Mouse (Mus musculus) neutrophil, adult 59 days (primary cell): ENCODE results near the gene Zfp384. TPM values are rescaled to one million over a fixed set of nuclear protein-coding genes. Genes with fewer than 3 reads are reported as not detected.

Source experiments
- total RNA-seq, 2 experiments: library from RNA; stranded (reverse); gene quantifications; 1 replicate in 1 of 2; 2 replicates in 1 of 2; pipeline ENCODE4 v1.2.4; 2023

The Zfp384 gene
- total RNA-seq, result 10 to 100 TPM; 68.6 to 81.0 TPM

GRCm38 (mm10) chr6:125009129-125009180 lies at the start of gene Zfp384:
Zfp384 (plus strand) TSS chr6:125009145.

GRCm38 (mm10) chr6:124965088-124965719 lies 43.7 kb upstream of the Zfp384 start, which contains the start of gene Cops7a:
Cops7a (minus strand) TSS chr6:124965538.

DNA sequence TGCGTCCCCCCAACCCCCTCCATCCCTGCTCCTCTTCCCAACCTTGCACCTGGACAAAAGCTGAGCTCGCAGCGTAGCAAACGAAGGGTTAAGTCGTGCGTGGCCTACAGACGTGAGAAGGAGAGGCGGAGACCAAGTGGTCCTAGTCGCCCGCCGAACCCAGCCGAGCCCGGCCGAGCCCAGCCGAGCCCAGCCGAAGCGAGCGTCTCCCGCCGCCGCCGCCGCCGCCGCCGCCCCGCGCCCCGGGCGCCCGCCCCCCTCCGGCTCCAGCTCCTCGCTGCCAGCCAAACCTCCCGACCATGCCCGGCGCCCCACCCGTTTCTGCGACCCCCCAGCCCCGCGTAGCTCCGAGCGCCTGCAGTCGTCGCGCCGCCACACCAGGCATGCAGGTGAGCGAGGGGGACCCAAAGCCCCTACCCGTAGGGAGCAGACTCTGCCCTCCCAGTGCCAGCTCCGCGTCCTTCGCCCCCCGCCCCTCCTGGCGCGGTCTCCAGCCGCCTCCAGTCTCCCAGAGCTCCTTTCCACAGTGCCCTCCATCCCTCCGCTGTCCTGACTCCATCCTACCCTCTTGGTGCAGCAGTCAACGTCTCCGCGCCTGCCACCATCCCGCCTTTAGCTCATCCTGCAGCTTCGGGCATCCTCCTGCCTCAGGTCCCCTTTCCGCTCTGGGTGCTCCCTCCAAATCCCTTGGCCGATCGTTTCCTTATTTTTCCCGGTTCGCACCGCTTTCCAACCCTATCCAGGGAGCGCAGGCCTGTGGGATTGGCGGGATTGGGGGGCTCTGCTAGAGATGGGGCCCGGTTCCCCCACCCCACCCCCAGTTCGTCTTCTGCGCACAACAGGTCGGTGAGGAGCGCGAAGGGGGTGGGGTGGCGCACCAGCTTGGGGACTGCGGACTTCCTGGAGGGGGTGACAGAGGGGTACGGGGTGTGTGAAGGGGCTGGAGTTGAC lies 12.1 kb upstream of the Zfp384 start, which contains the start of gene Pianp:
Pianp (plus strand) TSS at position 144 of the 951 bp plus-strand sequence.

DNA sequence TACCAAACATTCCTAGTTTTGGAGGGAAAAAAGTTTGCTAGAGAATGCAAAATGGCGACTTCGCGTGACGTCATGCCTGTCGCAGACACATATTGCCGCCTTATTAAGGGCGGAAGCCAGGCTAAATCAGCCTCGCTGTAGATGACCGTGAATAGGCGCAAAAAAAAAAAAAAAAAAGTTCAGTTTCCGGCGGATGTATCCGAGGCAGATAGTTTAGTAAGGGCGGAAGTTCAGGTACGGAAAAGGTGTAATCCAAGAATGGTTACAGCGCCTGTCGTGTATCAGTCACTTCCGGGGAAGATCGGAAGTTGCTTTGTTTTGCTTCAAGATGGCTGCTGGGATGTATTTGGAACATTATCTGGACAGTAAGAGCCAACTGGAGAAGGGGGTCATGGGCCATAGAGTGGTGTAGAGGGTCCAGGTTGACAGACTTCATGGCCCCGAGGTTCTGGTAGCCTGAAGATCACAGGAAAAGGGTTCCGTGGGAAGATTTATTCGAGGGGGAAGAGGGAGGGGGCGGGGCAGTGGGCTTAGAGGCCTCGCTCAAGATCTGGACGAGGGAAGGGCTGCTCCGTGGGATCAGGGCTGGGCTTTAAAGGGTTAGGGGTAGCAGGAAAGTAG lies 30.7 kb downstream of the Zfp384 start, which contains the start of gene Ing4:
Ing4 (plus strand) TSS at position 228 of the 621 bp plus-strand sequence.

DNA sequence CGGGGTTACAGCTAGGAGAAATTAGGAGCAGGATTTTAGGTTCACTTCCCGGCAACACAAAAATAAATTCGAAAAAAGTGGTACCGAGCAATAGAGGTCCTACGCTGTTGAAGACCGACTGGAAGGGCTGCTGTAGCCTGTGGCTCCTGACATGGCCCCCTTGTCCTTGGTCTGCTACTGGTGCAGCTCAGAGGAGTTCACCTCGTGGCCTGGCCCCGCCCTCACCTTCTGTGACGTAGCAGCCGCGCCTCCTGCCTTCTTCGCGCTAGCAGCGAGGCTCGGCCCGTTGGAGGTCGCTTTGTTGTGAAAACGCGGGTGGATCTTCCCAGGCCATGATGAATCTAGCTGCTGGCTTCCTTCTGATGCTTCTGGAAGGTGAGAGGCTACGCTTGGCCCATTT lies 40.7 kb downstream of the Zfp384 start, which contains the start of gene Acrbp:
Acrbp (plus strand) TSS at position 12 of the 400 bp plus-strand sequence.

GRCm38 (mm10) chr6:125067571-125067995 lies 58.6 kb downstream of the Zfp384 start, which contains the start of gene Lpar5:
Lpar5 (plus strand) TSS chr6:125067920.

Other genes with a start within 250 kb of the Zfp384 start
- gene Eno2, start 239.5 kb upstream of the Zfp384 start, total RNA-seq, result not detected
- gene Lrrc23, start 229.4 kb upstream of the Zfp384 start, total RNA-seq, result not detected
- gene Spsb2, start 200.5 kb upstream of the Zfp384 start, total RNA-seq, result 10 to 100 TPM; 22.1 to 22.7 TPM
- 100 to 1,000 TPM; 120 to 136 TPM for gene Tpi1, start 194.8 kb upstream of the Zfp384 start, total RNA-seq
- gene Usp5, start 179.7 kb upstream of the Zfp384 start, total RNA-seq, result 10 to 100 TPM; 59.3 TPM
- gene Cdca3, start 179.6 kb upstream of the Zfp384 start, total RNA-seq, result 10 to 100 TPM; 63.3 to 71.4 TPM
- gene Gnb3, start 168.9 kb upstream of the Zfp384 start, total RNA-seq, result not detected
- gene P3h3, start 151.4 kb upstream of the Zfp384 start, total RNA-seq, result under 1 TPM; 0.42 to 0.64 TPM
- not detected for gene Gpr162, start 145.2 kb upstream of the Zfp384 start, total RNA-seq
- under 1 TPM; 0.20 to 0.29 TPM for gene Cd4, start 120.9 kb upstream of the Zfp384 start, total RNA-seq
- gene Lag3, start 97.4 kb upstream of the Zfp384 start, total RNA-seq, result under 1 TPM; 0.37 to 0.73 TPM
- gene Ptms, start 89.0 kb upstream of the Zfp384 start, total RNA-seq, result 100 to 1,000 TPM; 106 to 150 TPM
- gene Mlf2, start 77.8 kb upstream of the Zfp384 start, total RNA-seq, result 10 to 100 TPM; 92.0 to 97.0 TPM
- gene Cops7a, start 43.6 kb upstream of the Zfp384 start, total RNA-seq, result 10 to 100 TPM; 17.3 to 22.6 TPM
- gene Pianp, start 12.5 kb upstream of the Zfp384 start, total RNA-seq, result not detected
- 10 to 100 TPM; 65.4 to 82.9 TPM for gene Ing4, start 30.6 kb downstream of the Zfp384 start, total RNA-seq
- gene Acrbp, start 40.5 kb downstream of the Zfp384 start, total RNA-seq, result 10 to 100 TPM; 11.4 to 12.0 TPM
- gene Lpar5, start 58.8 kb downstream of the Zfp384 start, total RNA-seq, result 10 to 100 TPM in 1 of 2 experiments, 1 to 10 TPM in 1; 8.4 to 12.3 TPM
- gene Chd4, start 86.8 kb downstream of the Zfp384 start, total RNA-seq, result 100 to 1,000 TPM; 178 to 182 TPM
- gene Nop2, start 122.8 kb downstream of the Zfp384 start, total RNA-seq, result 10 to 100 TPM; 18.6 to 20.5 TPM
- gene Iffo1, start 136.1 kb downstream of the Zfp384 start, total RNA-seq, result 10 to 100 TPM; 29.2 to 34.4 TPM
- 1,000 to 10,000 TPM; 1,481 to 1,483 TPM for gene Gapdh, start 157.3 kb downstream of the Zfp384 start, total RNA-seq
- gene Ncapd2, start 182.6 kb downstream of the Zfp384 start, total RNA-seq, result 100 to 1,000 TPM; 185 to 195 TPM
- gene Mrpl51, start 182.7 kb downstream of the Zfp384 start, total RNA-seq, result 10 to 100 TPM; 44.1 to 48.3 TPM
- 10 to 100 TPM; 20.8 to 21.0 TPM for gene Vamp1, start 206.4 kb downstream of the Zfp384 start, total RNA-seq
- 10 to 100 TPM; 11.0 to 12.0 TPM for gene Tapbpl, start 222.7 kb downstream of the Zfp384 start, total RNA-seq
- gene Cd27, start 227.9 kb downstream of the Zfp384 start, total RNA-seq, result 1 to 10 TPM in 1 of 2 experiments, under 1 TPM in 1; 0.73 to 2.0 TPM